Mouse (Mus musculus) naive thymus-derived CD4-positive, alpha-beta T cell, adult 2 months (primary cell): ENCODE measurements around the gene Cript.
"Not testable (repeated sequence)": the region's sequence is repeated elsewhere in the genome, so short reads cannot be mapped to it uniquely, and the experiment has no call there.

Experiments
- DNase-seq: peaks from one replicate; pipeline ENCODE4 v3.0.0-alpha.2; 2011; ENCODE audit warnings: low read depth

Gene Cript

GRCm38 (mm10) chr17:87050469-87051175 lies 25.3 kb downstream of the Cript start:
- DNase-seq, result no peak

GRCm38 (mm10) chr17:87051652-87052051 lies 26.3 kb downstream of the Cript start:
- DNase-seq, result no peak

- DNase-seq, result no peak
Observed at GRCm38 (mm10) chr17:87052432-87052831, 27.1 kb downstream of the Cript start.

GRCm38 (mm10) chr17:87053921-87054320 lies 28.6 kb downstream of the Cript start:
- DNase-seq, result no peak

- DNase-seq, result no peak
Observed at GRCm38 (mm10) chr17:87055051-87055459, 29.7 kb downstream of the Cript start.

- DNase-seq, result no peak
Observed at GRCm38 (mm10) chr17:87055663-87056062, 30.3 kb downstream of the Cript start.

GRCm38 (mm10) chr17:87056761-87057160 lies 31.4 kb downstream of the Cript start:
- DNase-seq, result no peak

GRCm38 (mm10) chr17:87057486-87058266 lies 32.3 kb downstream of the Cript start:
- no peak for DNase-seq

- DNase-seq, result no peak
Observed at GRCm38 (mm10) chr17:87062639-87063038, 37.3 kb downstream of the Cript start.

GRCm38 (mm10) chr17:87063461-87063860 lies 38.1 kb downstream of the Cript start:
- no peak for DNase-seq

- no peak for DNase-seq
Observed at GRCm38 (mm10) chr17:87063969-87064368, 38.6 kb downstream of the Cript start.

GRCm38 (mm10) chr17:87068997-87069396 lies 43.6 kb downstream of the Cript start:
- DNase-seq, result no peak

GRCm38 (mm10) chr17:87072183-87072582 lies 46.8 kb downstream of the Cript start:
- not testable (repeated sequence) for DNase-seq

- DNase-seq, result no peak
Observed at GRCm38 (mm10) chr17:87072766-87073440, 47.6 kb downstream of the Cript start.

- DNase-seq, result no peak
Observed at GRCm38 (mm10) chr17:87073470-87073869, 48.1 kb downstream of the Cript start.

- DNase-seq, result not testable (repeated sequence)
Observed at GRCm38 (mm10) chr17:87078217-87078616, 52.9 kb downstream of the Cript start.

GRCm38 (mm10) chr17:87080724-87081123 lies 55.4 kb downstream of the Cript start:
- no peak for DNase-seq

GRCm38 (mm10) chr17:87082547-87082946 lies 57.2 kb downstream of the Cript start:
- DNase-seq, result no peak

- DNase-seq, result no peak
Observed at GRCm38 (mm10) chr17:87083671-87084070, 58.3 kb downstream of the Cript start.
